Mouse (Mus musculus) heart, postnatal 36 days (tissue): ENCODE data around the gene Gm13040. TPM values are rescaled to one million over a fixed set of nuclear protein-coding genes. Genes with fewer than 3 reads are reported as not detected.
"Not testable (repeated sequence)": the region's sequence is repeated elsewhere in the genome, so short reads cannot be mapped to it uniquely, and the experiment has no call there.

ENCODE experiments used
- DNase-seq, 2 experiments: peaks; one replicate each; pipeline ENCODE4 v3.0.0; 2021 to 2022
- intact Hi-C: fragments of 180-260 bp; cut with DNase I; formaldehyde crosslinking; loops from one replicate; pipeline ENCODE4 v1.15.1; 2025
- total RNA-seq, 2 experiments: library from RNA; stranded (reverse); gene quantifications; 2 replicates each; pipeline ENCODE4 v1.2.3; 2021

Gene Gm13040
- total RNA-seq = not detected

DNA sequence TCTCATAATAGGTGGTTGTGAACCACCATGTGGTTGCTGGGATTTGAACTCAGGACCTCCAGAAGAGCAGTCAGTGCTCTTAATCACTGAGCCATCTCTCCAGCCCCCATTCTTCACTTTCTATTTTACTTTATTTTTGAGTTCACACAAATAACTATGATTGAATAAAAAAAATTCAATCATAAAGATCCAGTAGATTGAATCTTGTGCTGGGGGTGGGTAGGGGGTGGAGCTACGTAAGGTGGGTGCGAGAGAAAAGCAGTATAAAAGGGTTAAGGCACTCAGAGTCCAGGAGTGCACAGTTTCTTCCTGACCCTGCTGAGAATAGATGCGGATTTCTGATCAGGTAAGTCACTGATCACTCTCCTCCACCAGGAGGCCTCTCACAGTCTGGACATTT is at the start of gene Gm13040:
Gene Gm13040 (plus strand): TSS at position 301 of the 400 bp plus-strand sequence.
- DNase-seq, intact Hi-C loops: not testable (repeated sequence)

DNA sequence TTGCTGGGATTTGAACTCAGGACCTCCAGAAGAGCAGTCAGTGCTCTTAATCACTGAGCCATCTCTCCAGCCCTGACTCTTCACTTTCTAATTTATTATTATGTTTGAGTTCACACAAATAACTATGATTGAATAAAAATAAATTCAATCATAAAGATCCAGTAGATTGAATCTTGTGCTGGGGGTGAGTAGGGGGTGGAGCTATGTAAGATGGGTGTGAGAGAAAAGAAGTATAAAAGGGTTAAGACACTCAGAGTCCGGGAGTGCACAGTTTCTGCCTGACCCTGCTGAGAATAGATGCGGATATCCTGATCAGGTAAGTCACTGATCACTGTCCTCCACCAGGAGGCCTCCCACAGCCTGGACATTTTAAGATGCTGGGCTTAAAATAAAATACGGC is 24.7 kb upstream of the Gm13040 start, which contains the start of gene Gm13043:
Gene Gm13043 (plus strand): TSS at position 301 of the 400 bp plus-strand sequence.
- intact Hi-C loops = no loop called here
- no peak for DNase-seq

DNA sequence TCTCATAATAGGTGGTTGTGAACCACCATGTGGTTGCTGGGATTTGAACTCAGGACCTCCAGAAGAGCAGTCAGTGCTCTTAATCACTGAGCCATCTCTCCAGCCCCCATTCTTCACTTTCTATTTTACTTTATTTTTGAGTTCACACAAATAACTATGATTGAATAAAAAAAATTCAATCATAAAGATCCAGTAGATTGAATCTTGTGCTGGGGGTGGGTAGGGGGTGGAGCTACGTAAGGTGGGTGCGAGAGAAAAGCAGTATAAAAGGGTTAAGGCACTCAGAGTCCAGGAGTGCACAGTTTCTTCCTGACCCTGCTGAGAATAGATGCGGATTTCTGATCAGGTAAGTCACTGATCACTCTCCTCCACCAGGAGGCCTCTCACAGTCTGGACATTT is 15.6 kb downstream of the Gm13040 start, which contains the start of the genes BC080695 and Gm13057:
Gene BC080695 (plus strand): TSS at position 301 of the 400 bp plus-strand sequence.
Gene Gm13057 (plus strand): TSS at position 310 of the 400 bp plus-strand sequence.
- DNase-seq, intact Hi-C loops: not testable (repeated sequence)

Other genes with a start within 250 kb of the Gm13040 start
- 1 to 10 TPM; 5.8 to 8.3 TPM for gene Pdpn, start 236.4 kb upstream of the Gm13040 start, total RNA-seq
- gene Lrrc38, start 186.2 kb upstream of the Gm13040 start, total RNA-seq = under 1 TPM in 1 of 2 experiments, not detected in 1; 0.14 TPM
- not detected for gene Pramel1, start 141.5 kb upstream of the Gm13040 start, total RNA-seq
- 10 to 100 TPM in 1 of 2 experiments, 1 to 10 TPM in 1; 9.9 to 11.5 TPM for gene Pramef8, start 123.5 kb upstream of the Gm13040 start, total RNA-seq
- gene Oog4, start 85.6 kb upstream of the Gm13040 start, total RNA-seq = not detected
- not detected for gene Gm13043, start 24.6 kb upstream of the Gm13040 start, total RNA-seq
- gene BC080695, start 15.7 kb downstream of the Gm13040 start, total RNA-seq = not detected
- gene Gm13057, start 15.8 kb downstream of the Gm13040 start, total RNA-seq = not detected
- gene Gm13083, start 79.0 kb downstream of the Gm13040 start, total RNA-seq = not detected
- not detected for gene Gm13088, start 121.3 kb downstream of the Gm13040 start, total RNA-seq
- gene Gm13089, start 166.8 kb downstream of the Gm13040 start, total RNA-seq = not detected
- gene Gm13078, start 183.5 kb downstream of the Gm13040 start, total RNA-seq = not detected